Comparison of ENCODE assay signal across 8 mouse cellular contexts in genomic region chr11:94978947-94979346, GRCm38 (mm10). TPM values are rescaled to one million over a fixed set of nuclear protein-coding genes. Genes with fewer than 3 reads are reported as not detected.
DNase-seq lines count a peak whose midpoint lies in the region; ATAC-seq lines count a peak whose summit lies in the region.

No protein-coding gene starts in this region.

- H3K27me3 ChIP-seq in hindbrain, embryonic 14.5 days (ENCODE audit: control insufficient read depth, insufficient read depth, low read length), result no peaks in the 10 kb centered on the region

- H3K4me1 ChIP-seq in hindbrain, embryonic 14.5 days (replicated peaks; ENCODE audit: control insufficient read depth, insufficient read depth, low read length), result peaks cover 11% of the 10 kb centered on the region; the same call in 1 of the 2 replicates

- DNase-seq in R1 (ENCODE audit: low read depth, low spot score), result peak; percentile 94
- peak; percentile 98 for DNase-seq in cerebellum, postnatal 25 days
- DNase-seq in frontal cortex, postnatal 25 days (ENCODE audit: low spot score in 2 of 2), result peak; percentile 92 to 96
- DNase-seq in hindbrain, embryonic 14.5 days (ENCODE audit: low spot score), result peak; percentile 98
- DNase-seq in layer of hippocampus, postnatal 25 days (ENCODE audit: extremely low spot score in 1 of 2, low spot score in 1 of 2), result peak; percentile 95 to 96
- peak; percentile 98 for DNase-seq in lung, postnatal 14 days
- peak; percentile 91 for DNase-seq in retina, adult 2 months (ENCODE audit: low read depth, low spot score)
- peak; percentile 97 for DNase-seq in thymus, postnatal 25 days

- under 1% methylated on average over 20 of the region's 20 CpGs for WGBS in hindbrain, embryonic 14.5 days

- H3K36me3 ChIP-seq in hindbrain, embryonic 14.5 days (replicated peaks; ENCODE audit: control insufficient read depth, insufficient read depth), result no peaks in the 10 kb centered on the region

- peak overlapping the region; percentile 62 for H3K9ac ChIP-seq in hindbrain, embryonic 14.5 days

- peak overlapping the region; percentile 48 for H3K4me2 ChIP-seq in hindbrain, embryonic 14.5 days (replicated peaks)

- ATAC-seq in hindbrain, embryonic 14.5 days (ENCODE audit: low FRiP score), result peak; percentile 96

- no peaks in the 10 kb centered on the region for H3K9me3 ChIP-seq in hindbrain, embryonic 14.5 days (ENCODE audit: control insufficient read depth, low read length)

- peak overlapping the region; percentile 15 for H3K4me3 ChIP-seq in hindbrain, embryonic 14.5 days (replicated peaks; ENCODE audit: low read length)

- H3K27ac ChIP-seq in hindbrain, embryonic 14.5 days, result peak overlapping the region; percentile 96

RNA-seq across cellular contexts. Expression of gene Sgca, which starts 2.8 kb away (rescaled TPM):
- 0.17 TPM in 1 of 2 replicates, not detected in the other for polyA plus RNA-seq in hindbrain, embryonic 14.5 days (2014; fragmentation: Nextera tagmentation; extraction: Ambion mirVana)
- under 1 TPM; 0.44 to 0.45 TPM for total RNA-seq in layer of hippocampus, postnatal 25 days (2021)

RNA-seq across cellular contexts. Expression of gene Hils1, which starts 11.6 kb away (rescaled TPM):
- polyA plus RNA-seq in hindbrain, embryonic 14.5 days (2014; fragmentation: Nextera tagmentation; extraction: Ambion mirVana), result not detected in 2 replicates
- not detected for total RNA-seq in layer of hippocampus, postnatal 25 days (2021)

RNA-seq across cellular contexts. Expression of gene Ppp1r9b, which starts 11.9 kb away (rescaled TPM):
- 27.1 and 27.5 TPM in 2 replicates for polyA plus RNA-seq in hindbrain, embryonic 14.5 days (2014; fragmentation: Nextera tagmentation; extraction: Ambion mirVana)
- 100 to 1,000 TPM; 926 to 939 TPM for total RNA-seq in layer of hippocampus, postnatal 25 days (2021)

RNA-seq across cellular contexts. Expression of gene Samd14, which starts 30.7 kb away (rescaled TPM):
- polyA plus RNA-seq in hindbrain, embryonic 14.5 days (2014; fragmentation: Nextera tagmentation; extraction: Ambion mirVana), result 130 and 135 TPM in 2 replicates
- total RNA-seq in layer of hippocampus, postnatal 25 days (2021), result 10 to 100 TPM; 48.4 to 49.1 TPM

RNA-seq across cellular contexts. Expression of gene Col1a1, which starts 42.9 kb away (rescaled TPM):
- polyA plus RNA-seq in hindbrain, embryonic 14.5 days (2014; fragmentation: Nextera tagmentation; extraction: Ambion mirVana), result 125 and 157 TPM in 2 replicates
- 10 to 100 TPM; 18.5 to 19.2 TPM for total RNA-seq in layer of hippocampus, postnatal 25 days (2021)

Comparison
In these comparisons a context has a peak if more than half of its experiments do, and no peak if none do; other contexts are left out.
1. Peak in every context shown above with its lines: DNase-seq, ATAC-seq, H3K4me3 ChIP-seq and H3K27ac ChIP-seq.